Mouse (Mus musculus) liver, embryonic 15.5 days (tissue): ENCODE measurements at regions not wholly inside any gene's neighbourhood (a gene's known extent, or its start where the extent isn't known, plus 50 kb on each side); places are given as distances from the start of the nearest gene placed in this dataset.

Experiments used
- ATAC-seq: fragments of 200-750 bp; cut with Nextera tagmentation; 2 replicates; pipeline ENCODE4 v1.8.0; 2017; ENCODE audit warnings: moderate number of reproducible peaks, mild to moderate bottlenecking, moderate library complexity; ENCODE audit not compliant: insufficient read depth
- H3K27ac ChIP-seq: fragments of 300-500 bp; sonication (generic); replicated peaks from 2 replicates; pipeline ENCODE4 v1.5.1; 2015; ENCODE audit warnings: mild to moderate bottlenecking, inconsistent platforms
- H3K27me3 ChIP-seq: fragments of 300-500 bp; sonication (generic); 2 replicates; pipeline ENCODE4 v1.6.1; 2015; ENCODE audit warnings: mild to moderate bottlenecking, inconsistent platforms
- H3K36me3 ChIP-seq: fragments of 300-500 bp; sonication (generic); replicated peaks from 2 replicates; pipeline ENCODE4 v1.6.1; 2015; ENCODE audit warnings: moderate library complexity, mild to moderate bottlenecking, inconsistent platforms
- H3K4me1 ChIP-seq: fragments of 300-500 bp; sonication (generic); replicated peaks from 2 replicates; pipeline ENCODE4 v1.6.1; 2015; ENCODE audit warnings: inconsistent platforms
- H3K4me2 ChIP-seq: fragments of 300-500 bp; sonication (generic); 2 replicates; pipeline ENCODE4 v1.6.1; 2015; ENCODE audit warnings: moderate library complexity, mild to moderate bottlenecking, inconsistent platforms
- H3K4me3 ChIP-seq: fragments of 300-500 bp; sonication (generic); replicated peaks from 2 replicates; pipeline ENCODE4 v1.5.1; 2015; ENCODE audit warnings: mild to moderate bottlenecking, inconsistent platforms
- H3K9ac ChIP-seq: fragments of 300-500 bp; sonication (generic); 2 replicates; pipeline ENCODE4 v1.6.1; 2015; ENCODE audit warnings: moderate library complexity, mild to moderate bottlenecking, inconsistent platforms
- H3K9me3 ChIP-seq: fragments of 300-500 bp; sonication (generic); replicated peaks from 2 replicates; pipeline ENCODE4 v1.6.1; 2016; ENCODE audit warnings: inconsistent platforms
- WGBS: fragments of 180-500 bp; shearing (Covaris S2); methylation state at CpG from one replicate; pipeline ENCODE4 v1.1.7; 2015; ENCODE audit warnings: mixed read lengths; ENCODE audit not compliant: insufficient replicate concordance; 5-methylcytosine and 5-hydroxymethylcytosine counted together

DNA sequence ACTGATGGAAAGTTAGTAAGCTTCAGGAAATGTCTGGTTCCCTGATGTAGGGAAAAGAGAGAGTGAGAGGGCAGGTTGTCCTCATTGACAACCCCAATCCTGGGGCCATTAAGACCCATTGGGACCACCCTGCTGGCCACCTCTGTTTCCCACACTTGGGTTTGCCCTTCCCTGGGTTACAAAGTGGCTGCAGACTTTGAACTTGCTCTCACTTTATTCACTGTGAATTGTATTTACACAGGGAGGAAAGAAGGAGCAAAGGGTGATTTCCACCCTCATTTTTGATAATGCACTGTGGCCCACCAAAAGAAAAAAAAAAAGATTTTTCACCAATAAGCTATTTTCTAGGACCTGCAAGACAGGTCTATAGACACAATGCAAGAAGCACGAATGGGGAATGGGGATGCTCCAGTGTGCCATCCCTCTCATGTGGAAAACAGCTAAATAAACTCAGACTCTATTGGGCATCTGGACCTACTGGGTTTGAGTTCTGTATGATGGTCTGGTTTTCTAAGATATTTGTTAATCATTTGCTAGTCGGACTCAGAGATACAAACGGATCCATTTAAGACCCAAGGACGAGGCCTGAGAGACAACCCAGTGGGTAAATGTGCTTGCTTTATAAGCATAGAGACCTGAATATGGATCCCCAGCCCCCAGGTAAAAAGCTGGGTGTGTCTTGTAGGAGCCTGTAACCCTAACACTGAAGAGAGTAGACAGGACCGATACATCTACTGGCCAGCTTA is 50.2 kb upstream of the Ttc29 start:
- Histone ChIP-seq H3K36me3 (no peaks in the 10 kb centered on the region), H3K4me3 (no peak overlapping the region), H3K27ac (no peak overlapping the region), H3K27me3 (no peaks in the 10 kb centered on the region), H3K4me2 (no peak overlapping the region), H3K4me1 (no peaks in the 10 kb centered on the region), H3K9me3 (no peaks in the 10 kb centered on the region), H3K9ac (no peak overlapping the region)
- ATAC-seq: no peak
- WGBS: 61% methylated on average over 5 of the region's 5 CpGs
